Mouse (Mus musculus): ENCODE data around the gene Gemin8.

Gene Gemin8

DNA sequence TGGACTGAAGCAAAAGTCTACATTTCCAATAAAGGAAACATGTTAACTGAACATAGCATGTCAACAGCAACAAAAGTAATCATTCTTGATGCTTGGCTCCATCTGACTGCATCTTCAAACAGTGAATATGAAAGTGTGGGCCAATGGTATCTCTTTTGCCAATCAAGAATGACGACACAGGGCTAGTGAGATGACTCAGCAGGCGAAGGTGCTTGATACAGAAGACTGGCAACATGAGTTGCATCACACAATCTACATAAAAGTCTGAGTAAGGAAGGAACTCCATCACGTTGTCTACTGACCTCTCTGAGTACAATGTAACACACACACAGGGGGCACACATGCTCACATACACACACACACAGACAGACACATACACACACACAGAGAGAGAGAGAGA is 59.5 kb downstream of the Gemin8 start:
- no peak for DNase-seq (ENCODE audit: low read depth, low spot score)

GRCm38 (mm10) chrX:166230515-166231267 is 60.4 kb downstream of the Gemin8 start:
- DNase-seq (ENCODE audit: low read depth, low spot score): no peak

GRCm38 (mm10) chrX:166236131-166236530 is 65.9 kb downstream of the Gemin8 start:
- DNase-seq (ENCODE audit: low read depth, low spot score): no peak

- DNase-seq (ENCODE audit: low read depth, low spot score): no peak
Observed at GRCm38 (mm10) chrX:166238831-166239460, 68.7 kb downstream of the Gemin8 start, which contains the start of gene Gpm6b. Gene Gpm6b, plus strand, starts transcription at chrX:166238911.

DNA sequence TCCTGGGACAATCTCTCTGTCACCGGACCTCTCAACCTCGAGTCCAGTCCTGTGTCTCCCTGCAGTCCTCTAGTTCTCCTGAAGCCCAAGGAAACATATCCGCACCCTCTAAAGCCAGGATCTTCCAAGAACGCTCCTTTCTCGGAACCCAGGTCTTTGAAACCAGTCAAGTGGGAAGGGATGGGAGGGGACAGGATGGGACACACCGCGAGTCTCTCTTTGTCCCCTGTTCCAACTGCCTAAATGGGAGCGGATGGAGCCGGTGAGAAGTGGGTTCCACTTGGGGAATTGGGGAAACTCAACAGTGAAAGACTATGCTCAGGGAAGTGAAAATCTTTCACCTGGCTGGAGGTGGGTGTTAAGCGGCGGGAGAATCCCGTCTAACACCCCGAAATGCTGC is 69.3 kb downstream of the Gemin8 start:
- DNase-seq (ENCODE audit: low read depth, low spot score): no peak
